Mouse (Mus musculus) retina, postnatal 1 day (tissue): ENCODE data around the gene Tas2r110.

Experiments
- DNase-seq: peaks from one replicate; pipeline ENCODE4 v3.0.0-alpha.2; 2012

The Tas2r110 gene

GRCm38 (mm10) chr6:132867708-132868107 is at the start of gene Tas2r110:
Gene Tas2r110, plus strand, starts transcription at chr6:132868008.
- DNase-seq: no peak

GRCm38 (mm10) chr6:132846842-132847241 is 21.0 kb upstream of the Tas2r110 start, which contains the start of gene Tas2r123:
Gene Tas2r123, plus strand, starts transcription at chr6:132847142.
- DNase-seq: no peak

- no peak for DNase-seq
Observed at GRCm38 (mm10) chr6:132855138-132855537, 12.7 kb upstream of the Tas2r110 start, which contains the start of gene Tas2r116. Gene Tas2r116, plus strand, starts transcription at chr6:132855438.

DNA sequence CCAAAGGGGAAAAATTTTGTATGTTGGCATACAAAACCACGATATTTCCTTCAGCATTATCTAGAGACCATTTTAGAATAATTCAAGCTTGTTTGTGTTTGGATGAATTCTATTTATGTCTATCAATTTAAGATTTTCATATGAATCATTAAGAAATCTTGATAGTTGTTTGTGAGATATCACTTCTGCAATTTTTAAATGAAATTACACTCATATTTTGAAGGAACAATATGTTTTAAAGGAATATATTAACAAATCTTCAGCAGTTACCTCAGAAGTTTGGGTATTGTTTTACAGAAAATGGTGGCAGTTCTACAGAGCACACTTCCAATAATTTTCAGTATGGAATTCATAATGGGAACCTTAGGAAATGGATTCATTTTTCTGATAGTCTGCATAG is 24.9 kb downstream of the Tas2r110 start, which contains the start of gene Tas2r113:
Tas2r113 (plus strand) TSS at position 301 of the 400 bp plus-strand sequence.
- no peak for DNase-seq

GRCm38 (mm10) chr6:132909351-132909750 is 41.5 kb downstream of the Tas2r110 start, which contains the start of gene Tas2r125:
Gene Tas2r125, plus strand, starts transcription at chr6:132909651.
- DNase-seq: no peak
